Mouse (Mus musculus) liver, adult (tissue): ENCODE data around the gene Prrx1.

ENCODE experiments used
- GATA4 ChIP-seq: IDR thresholded peaks from 2 replicates; pipeline ENCODE4 v1.6.1; 2014; ENCODE audit warnings: mild to moderate bottlenecking, low read length; ENCODE audit not compliant: insufficient replicate concordance

The Prrx1 gene

DNA sequence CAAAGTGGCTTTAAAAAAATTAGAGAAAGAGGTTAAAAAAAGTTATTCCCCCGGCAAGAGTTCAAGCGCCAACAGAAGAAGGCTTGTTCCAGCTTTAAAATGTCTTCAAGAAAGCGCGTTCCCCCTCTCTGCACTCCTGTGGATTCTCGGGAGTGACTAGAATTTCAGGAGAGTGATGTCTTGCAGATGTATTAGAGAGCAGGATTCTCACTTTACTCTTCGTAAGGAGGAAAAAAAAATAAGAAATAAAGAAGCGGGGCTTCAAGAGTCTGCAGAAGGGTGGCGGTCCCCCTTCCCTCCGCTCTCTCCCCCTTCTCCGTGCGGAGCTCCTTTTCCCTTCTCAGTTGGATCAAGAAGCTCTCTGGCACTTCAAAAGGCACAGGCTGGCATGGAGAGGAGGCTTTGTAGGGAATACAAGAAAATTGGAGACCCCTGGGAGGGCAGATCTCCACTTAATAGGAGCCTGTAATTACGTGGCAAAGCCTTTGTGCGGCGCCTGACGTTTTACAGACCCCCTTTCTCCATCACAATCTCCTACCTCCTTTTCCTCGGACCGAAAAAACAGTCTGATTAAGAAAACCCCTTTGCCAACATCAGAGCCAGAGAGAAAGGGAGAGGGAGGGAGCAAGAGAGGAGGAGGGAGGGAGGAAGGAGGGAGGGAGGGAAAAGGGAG, at the start of gene Prrx1:
Prrx1 (minus strand) TSS at position 610 of the 673 bp plus-strand sequence.
- TF ChIP-seq GATA4, result no peak

DNA sequence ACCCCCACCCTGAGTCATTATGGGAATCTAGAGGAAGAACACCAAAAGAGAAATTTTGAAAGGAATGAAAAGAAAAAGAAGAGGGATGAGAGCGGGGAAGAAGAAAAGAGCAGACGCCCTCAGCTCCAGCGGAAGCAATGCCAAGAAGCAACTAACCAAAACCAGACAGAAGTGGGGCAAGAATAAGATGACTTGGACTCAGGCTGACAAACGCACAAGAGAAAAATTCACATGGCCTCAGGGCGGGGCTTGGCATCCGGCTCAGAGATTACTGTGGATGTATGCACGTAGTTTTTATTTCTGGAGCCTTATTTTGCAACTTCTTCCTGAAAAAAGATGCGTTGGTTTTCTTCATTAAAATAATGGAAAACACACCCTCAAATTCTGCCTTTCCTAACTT, 48.7 kb upstream of the Prrx1 start:
- no peak for TF ChIP-seq GATA4

DNA sequence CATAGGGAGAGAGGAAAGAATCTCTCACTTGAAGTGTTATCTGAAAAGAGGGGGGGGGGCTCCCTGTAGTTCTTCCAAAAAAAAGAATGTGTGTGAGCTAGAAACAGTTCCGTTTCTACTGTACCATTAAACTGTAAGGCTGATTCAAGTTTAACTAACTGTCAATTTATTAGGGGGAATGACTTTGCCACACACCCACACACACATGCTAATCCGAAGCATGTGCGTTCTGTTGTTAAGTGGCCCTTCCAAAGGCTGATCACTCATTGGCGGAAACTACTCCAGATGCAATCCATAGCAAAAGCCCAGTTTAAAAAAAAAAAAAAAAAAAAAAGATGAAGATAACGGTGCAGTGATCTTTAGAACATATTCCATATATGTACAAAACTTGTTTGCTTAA, 47.9 kb upstream of the Prrx1 start:
- TF ChIP-seq GATA4, result no peak

DNA sequence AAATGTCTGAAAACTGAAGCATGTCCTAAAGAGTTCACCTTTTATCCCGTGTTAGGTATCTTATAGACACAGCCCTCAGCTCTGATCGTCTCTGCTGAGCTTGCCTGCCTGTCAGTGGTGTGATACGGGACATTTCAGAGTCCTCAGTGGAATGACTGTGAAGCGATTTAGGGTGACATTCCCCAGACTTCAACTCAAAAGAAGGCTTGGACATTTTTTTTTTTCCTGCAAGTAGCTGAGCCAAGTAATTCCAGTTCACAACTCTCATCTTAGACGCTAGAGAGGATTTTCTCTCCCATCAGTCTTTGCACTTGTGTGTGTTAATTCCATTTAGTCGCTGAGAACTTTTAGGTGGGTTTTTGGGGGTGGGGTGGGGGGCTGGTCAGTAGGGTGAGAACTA, 47.3 kb upstream of the Prrx1 start:
- no peak for TF ChIP-seq GATA4

DNA sequence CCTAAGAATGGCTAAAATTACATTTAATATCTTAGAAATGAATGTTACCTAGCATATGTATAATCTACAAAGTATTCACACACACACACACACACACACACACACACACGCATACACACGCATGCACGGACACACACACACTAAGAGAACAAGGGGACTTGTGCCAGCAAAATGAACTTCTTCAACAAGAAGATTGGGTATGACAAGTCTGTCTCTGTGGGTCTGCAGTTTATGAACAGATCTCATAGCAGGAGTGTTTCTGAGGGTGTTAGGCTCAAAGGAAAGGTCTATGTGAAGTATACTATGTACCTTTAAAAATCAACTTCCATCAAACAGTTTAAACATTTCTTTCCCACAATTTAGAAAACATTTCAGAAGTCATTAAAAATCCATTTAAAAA, 46.0 kb upstream of the Prrx1 start:
- no peak for TF ChIP-seq GATA4

DNA sequence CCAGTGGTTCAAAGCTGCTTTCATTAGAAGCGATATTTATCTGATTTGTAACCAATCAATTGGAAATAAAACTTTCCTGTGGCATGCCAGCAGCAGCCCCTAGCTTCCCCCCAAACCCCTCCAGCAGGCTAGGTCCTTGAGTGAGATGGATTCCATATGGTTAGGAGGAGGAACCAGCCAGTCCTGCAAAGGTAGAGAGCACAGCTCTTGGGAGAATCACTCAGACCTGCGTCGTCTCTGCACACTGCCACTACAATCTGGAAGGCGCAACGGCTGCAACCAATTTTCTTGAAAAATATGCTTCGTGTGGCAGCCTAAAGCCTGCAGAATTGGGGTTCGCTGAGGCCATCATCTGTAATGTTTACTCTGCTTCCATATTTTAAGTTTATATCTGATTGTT, 44.7 kb upstream of the Prrx1 start:
- no peak for TF ChIP-seq GATA4

DNA sequence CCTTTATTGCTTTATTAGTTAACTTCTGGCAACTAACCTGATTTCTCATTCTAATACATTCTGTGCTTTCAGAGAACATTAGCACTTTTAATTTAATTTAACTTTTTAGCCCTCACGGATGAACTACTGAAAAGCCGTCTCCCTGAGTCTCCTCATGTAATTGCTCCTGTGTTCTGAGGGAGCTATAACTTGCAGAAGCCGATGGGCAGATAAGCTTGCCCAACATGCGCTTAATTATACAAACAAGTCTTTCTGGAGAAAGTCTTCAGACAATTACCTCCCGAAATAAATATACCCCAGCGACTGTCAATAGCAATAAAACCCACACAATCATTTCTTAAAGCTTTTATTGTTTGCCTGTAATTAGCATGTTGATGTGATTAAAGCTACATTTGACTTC, 44.2 kb upstream of the Prrx1 start:
- TF ChIP-seq GATA4, result no peak

DNA sequence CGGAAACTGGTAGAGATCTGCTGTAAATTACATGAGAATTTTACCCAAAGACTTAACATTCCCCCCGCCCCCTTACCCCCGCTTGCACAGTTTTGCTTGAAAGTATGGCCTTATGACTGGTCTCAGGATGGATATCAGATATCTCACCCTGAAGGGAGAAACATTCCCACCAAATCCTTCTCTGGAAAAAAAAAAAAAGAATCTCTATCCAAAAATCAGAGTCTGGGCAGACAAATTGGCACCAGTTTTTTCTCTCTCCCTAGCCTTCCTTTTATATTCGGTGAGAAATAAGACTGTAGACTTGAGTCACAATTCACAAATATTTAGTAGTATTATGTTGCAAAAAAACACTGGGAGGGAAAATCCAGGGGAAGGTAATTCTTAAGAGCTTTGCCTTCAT, 42.7 kb upstream of the Prrx1 start:
- TF ChIP-seq GATA4, result no peak

DNA sequence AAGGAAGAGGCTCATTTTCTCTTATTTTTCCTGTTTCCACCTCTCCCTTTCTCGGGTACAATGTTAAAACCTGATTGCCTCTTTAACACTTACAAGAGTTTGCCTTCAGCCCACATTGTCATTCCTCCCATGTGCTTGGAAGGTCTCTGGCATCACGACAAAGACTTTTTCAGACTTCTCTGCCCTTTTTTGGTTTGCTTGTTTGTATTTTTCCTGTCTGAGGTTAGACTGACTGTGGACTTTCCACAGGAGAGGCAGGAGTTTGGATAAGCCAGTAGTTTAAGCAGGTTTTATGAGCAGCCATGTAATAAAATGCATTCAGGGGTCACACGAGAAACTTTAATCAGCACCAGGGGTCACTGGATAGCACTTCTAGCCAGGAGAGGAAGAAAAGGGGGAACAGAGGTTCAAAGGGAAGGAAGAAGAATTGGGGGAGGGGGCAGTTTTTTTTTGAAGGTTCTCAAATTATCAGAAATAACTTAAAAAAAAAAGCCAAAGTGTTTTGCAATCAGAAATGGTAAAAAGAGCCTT, 42.2 kb upstream of the Prrx1 start:
- no peak for TF ChIP-seq GATA4

DNA sequence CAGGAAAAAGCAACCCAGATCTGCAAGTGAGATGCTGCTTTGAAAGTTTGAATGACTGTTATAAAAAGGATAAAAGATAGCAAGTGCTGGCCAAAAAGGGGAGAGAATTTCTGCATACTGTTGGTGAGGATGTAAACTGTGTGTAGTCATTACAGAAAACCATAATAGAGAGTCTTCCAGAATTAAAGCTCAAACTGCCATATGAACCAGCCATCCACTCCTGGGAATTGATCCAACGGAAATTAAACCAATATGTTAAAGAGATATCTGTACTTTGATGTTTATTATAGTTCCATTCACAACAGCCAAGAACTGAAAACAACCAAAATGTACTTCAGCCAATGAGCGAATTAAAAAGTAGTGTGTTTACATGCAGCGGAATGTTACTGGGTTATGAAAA, 37.5 kb upstream of the Prrx1 start:
- no peak for TF ChIP-seq GATA4

DNA sequence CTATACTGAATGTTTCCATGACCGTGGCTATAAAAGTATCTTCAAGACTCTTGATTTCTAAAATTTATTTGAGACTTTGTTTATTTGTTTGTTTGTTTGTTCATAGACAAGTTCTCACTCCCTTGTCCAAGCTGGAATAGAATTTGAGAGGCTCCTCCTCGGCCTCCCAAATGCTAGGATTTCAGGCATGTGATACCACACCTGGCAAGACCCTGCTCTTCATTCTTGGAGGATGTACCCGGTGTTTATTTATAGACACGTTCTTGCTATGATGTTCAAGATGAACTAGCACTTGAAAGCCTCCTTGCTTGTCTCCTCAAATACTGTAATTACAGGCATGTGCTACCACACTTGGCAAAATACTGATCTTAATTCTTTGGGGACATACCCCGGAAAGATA, 32.0 kb upstream of the Prrx1 start:
- no peak for TF ChIP-seq GATA4

DNA sequence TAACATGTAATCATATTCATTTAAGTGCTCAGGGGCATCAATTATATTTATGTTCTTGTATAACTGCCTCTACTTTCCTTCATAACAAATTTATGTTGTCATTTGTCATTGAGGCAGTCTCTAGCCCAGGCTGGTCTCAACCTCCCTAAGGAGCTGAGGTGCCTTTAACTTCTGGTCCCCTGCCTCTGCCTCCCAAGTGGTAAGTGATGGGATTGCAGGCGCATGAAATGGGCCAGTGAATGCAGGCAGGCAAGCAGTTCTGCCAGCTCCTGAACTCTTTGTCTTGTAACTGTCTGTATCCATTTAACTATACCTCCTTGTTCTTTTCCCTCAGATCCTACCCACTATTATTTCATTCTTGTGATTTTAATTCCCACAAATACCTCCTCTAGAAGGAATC, 31.4 kb upstream of the Prrx1 start:
- TF ChIP-seq GATA4, result no peak

DNA sequence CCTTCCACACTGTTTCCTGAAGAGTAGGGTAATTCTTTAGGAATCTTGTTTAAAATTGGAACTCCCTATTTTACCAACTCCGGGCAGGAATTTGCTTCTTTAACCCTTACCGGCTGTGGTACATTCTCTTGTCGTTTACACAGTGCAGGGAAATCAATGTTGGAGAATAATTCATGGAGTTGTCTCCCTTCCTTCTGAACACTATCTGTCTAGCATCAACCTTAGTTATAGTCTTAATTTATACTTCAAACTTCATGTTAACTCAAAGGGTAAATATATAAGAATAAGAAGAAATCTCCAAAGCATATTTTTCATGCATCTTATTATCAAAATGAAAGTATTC, 25.7 kb upstream of the Prrx1 start:
- no peak for TF ChIP-seq GATA4

DNA sequence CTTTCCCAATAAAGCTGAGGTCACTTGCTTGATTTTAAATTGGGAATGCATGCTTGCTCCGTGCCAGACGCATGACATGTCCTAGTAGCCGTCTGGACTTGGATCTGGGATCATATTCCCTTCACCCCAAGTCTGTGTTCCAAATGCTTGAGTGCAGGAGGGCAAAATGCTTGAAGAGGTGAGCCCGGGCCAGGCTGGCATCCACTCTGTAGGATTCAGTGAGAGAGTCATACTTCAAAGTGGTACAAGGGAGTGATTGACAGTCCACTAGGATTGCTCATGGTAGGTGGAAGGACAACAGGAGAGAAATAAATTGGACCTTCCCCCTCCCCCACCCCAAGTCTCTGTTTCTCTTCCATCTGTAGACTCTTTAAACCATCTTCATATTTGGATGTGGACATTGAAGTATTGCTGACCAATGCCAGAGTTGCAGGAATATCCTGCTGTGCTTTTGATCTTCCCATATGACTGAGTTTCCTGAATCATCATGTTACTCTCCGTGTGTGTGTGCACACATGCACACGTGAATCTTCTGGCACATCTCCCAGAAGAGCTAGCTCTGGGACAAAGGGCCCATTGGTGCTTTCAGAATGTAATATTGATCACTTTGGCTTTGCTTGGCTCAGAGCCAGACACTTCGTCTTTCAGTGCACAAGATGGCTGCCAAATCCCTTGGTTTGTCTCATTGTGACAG, 25.2 kb upstream of the Prrx1 start:
- TF ChIP-seq GATA4, result no peak

DNA sequence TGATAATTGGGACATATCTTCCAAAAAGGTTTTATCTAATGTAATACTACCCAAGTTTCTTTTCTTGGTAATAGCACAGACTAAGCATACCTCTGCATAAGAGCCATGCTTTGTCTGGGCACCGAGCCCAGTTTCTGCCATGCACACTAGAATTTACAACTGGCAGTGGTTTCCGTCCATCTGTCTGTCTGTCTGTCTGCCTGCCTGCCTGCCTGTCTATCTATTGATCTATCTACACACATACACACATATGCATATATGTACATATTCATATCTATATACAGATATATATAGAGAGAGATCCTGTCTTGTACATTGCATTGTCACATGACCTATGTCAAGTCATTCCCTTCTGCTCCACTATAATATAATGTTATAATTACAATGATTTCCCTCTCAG, 24.3 kb upstream of the Prrx1 start:
- no peak for TF ChIP-seq GATA4

DNA sequence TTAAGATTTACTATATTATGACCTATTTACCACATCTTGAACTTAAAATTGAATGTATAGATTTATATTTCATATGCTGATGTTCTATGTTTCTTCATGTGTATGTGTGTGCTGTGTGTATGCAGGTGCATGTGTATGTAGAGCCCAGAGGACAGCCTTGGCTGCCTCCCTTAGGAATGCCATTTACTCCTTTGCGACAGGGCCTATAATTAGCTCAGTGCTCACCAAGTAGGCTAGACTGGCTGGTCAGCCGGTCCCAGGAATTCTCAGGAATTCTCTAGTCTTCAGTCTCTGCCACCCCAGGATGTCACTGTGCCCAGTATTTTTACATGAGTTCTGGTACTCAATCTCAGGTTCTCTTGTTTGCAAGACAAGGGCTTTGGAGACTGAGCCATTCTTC, 13.8 kb upstream of the Prrx1 start:
- no peak for TF ChIP-seq GATA4
